Mouse (Mus musculus) layer of hippocampus, adult 2 months (tissue): ENCODE measurements at regions not wholly inside any gene's neighbourhood (a gene's known extent, or its start where the extent isn't known, plus 50 kb on each side); places are given as distances from the start of the nearest gene placed in this dataset.

Experiments used
- DNase-seq, 2 experiments: peaks; one replicate each; pipeline ENCODE4 v3.0.0; 2022; ENCODE audit warnings: low spot score in 2 of 2
- H3K27ac ChIP-seq: fragments of 200-600 bp; 2 replicates; pipeline ENCODE4 v1.8.1; 2022
- H3K4me3 ChIP-seq: fragments of 200-600 bp; 2 replicates; pipeline ENCODE4 v1.8.1; 2022; ENCODE audit warnings: mild to moderate bottlenecking
- CTCF ChIP-seq: fragments of 200-600 bp; conservative IDR thresholded peaks from 2 replicates; pipeline ENCODE4 v1.8.1; 2022; ENCODE audit warnings: antibody characterized with exemption, mild to moderate bottlenecking, moderate library complexity

GRCm38 (mm10) chr8:100942680-100943427 is 1526.6 kb upstream of the Cdh8 start:
- DNase-seq = peak; percentile 25 to 64
- H3K4me3 ChIP-seq = peak overlapping the region; percentile 42
- peak overlapping the region; percentile 81 for H3K27ac ChIP-seq
- peak; percentile 80 for TF ChIP-seq CTCF

GRCm38 (mm10) chr8:100939533-100939932 is 1523.3 kb upstream of the Cdh8 start:
- Histone ChIP-seq H3K27ac (no peak overlapping the region), H3K4me3 (no peak overlapping the region)
- TF ChIP-seq CTCF = no peak
- no peak for DNase-seq

DNA sequence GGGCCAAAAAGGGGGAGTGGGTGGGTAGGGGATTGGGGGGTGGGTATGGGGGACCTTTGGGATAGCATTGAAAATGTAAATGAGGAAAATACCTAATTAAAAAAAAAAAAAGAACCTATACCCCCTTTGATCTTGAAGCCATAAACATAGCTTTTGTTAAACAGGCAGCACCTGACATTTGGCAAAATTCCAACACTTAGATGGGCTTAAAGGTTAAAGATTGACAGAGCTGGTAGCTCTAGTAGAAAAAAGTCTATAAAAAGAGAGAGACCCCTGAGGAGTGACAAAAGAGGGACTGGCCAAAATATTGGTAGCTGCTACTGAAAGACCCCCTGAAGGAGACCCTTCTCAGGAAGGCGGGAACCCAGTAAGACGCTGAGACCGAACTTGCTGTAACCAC is 1474.0 kb upstream of the Cdh8 start:
- no peak for TF ChIP-seq CTCF
- Histone ChIP-seq H3K27ac (no peak overlapping the region), H3K4me3 (no peak overlapping the region)
- DNase-seq = no peak

GRCm38 (mm10) chr8:100865624-100866023 is 1449.4 kb upstream of the Cdh8 start:
- peak; percentile 14 to 36 for DNase-seq
- H3K27ac ChIP-seq = no peak overlapping the region
- no peak for TF ChIP-seq CTCF
- H3K4me3 ChIP-seq = no peak overlapping the region

DNA sequence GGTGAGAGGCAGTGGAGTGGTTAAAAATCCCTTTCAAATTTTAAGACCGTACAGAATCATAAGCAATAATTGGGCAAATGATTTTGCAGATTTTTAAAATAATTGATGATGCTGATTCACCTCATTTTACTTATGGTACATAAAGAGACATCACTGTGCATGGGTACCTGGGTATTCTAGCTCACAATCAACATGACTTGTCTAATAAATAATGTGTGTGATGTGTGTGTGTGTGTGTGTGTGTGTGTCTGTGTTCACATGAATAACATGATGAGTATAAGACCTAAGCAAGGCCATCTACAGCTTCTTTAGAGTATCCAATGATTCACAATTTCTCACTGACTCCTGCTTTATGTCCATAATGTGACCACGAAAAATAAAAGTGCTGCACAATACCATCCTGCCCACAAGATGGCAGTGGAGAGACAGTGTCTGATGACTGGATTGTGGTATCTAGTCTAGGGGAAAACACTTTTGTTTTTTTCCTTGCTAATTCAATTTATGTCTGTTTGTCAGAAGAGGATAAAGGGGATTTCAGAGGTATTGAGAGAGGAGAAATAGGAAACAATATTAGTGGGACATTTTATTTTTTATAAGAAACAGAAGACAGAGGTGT is 1434.7 kb upstream of the Cdh8 start:
- no peak overlapping the region for H3K27ac ChIP-seq
- peak; percentile 54 to 73 for DNase-seq
- peak; percentile 85 for TF ChIP-seq CTCF
- H3K4me3 ChIP-seq = no peak overlapping the region
